In the genomic region with DNA sequence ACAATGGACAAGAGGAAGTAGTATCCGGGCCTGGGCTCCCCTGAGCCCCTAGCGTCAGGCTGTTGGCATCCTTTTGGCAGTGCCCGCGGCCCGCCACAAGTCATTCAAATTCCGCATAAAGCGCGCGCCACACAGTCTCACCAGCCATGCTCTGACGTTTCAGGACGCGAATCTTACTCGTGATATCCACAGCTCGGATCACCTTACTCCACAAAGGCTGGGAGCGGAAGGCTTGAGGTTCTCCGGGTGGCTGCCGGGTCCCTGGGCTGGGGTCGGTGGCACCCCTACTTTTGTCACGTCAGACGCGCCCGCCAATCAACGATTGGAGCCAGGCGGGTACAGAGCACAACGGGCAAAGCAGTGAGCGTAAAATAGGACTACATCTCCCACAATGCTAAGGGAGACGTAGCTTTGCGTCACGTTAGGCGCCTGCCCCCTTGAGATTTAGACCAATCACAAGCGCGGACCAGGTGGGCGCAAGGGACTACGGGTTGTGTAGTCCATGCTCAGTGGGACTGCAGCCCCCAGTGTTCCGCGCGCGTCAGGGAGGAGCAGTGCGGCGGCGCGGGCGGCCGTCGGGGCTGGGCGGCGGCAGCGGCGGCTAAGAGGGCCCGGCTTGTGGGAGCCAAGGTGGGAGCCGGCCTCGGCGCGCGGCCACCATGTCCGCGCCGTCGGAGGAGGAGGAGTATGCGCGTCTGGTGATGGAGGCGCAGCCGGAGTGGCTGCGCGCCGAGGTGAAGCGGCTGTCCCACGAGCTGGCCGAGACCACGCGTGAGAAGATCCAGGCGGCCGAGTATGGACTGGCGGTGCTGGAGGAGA, we compare ENCODE assay signal across 8 mouse cellular contexts. TPM values are rescaled to one million over a fixed set of nuclear protein-coding genes. Genes with fewer than 3 reads are reported as not detected.
A peak's percentile ranks its signal among the peaks of the same experiment; 100 is the strongest.
DNase-seq lines count a peak whose midpoint lies in the region; ATAC-seq lines count a peak whose summit lies in the region.

Gene Bicd2, plus strand, starts transcription at position 574 of the 819 bp plus-strand sequence.

- under 1% methylated on average over 72 of the region's 74 CpGs for WGBS in intestine, embryonic 14.5 days

- peak within 1 kb of the TSS; percentile 40; the same call in 1 of the 2 replicates for H3K27ac ChIP-seq in intestine, embryonic 14.5 days (ENCODE audit: low read depth)

- intact Hi-C loops in left cerebral cortex, postnatal 14 days (cut with DNase I) = loop anchor here (2.0 kb wide), 1 partner anchor 40 kb away; no protein-coding TSS in a partner anchor

- peak; percentile 100 for ATAC-seq in intestine, embryonic 14.5 days (replicated peaks; ENCODE audit: low FRiP score, low TSS enrichment, low read depth)

- peak within 1 kb of the TSS; percentile 83 for H3K9ac ChIP-seq in intestine, embryonic 14.5 days (ENCODE audit: low read length)

- H3K4me3 ChIP-seq in intestine, embryonic 14.5 days (ENCODE audit: low read depth, low read length) = peak within 1 kb of the TSS; percentile 84

- DNase-seq in adrenal gland, adult 18-20 months (ENCODE audit: low spot score in 2 of 2) = peak; percentile 88 to 89
- peak; percentile 99 for DNase-seq in embryo, embryonic 11 days
- peak; percentile 96 for DNase-seq in gastrocnemius, postnatal 25 days
- DNase-seq in intestine, embryonic 14.5 days (ENCODE audit: low spot score) = peak; percentile 97
- DNase-seq in left cerebral cortex, postnatal 14 days (ENCODE audit: low spot score in 2 of 2) = peak; percentile 96 to 98
- peak; percentile 98 for DNase-seq in mesoderm, embryonic 11.5 days (ENCODE audit: low read depth, low spot score)
- DNase-seq in right cerebral cortex, postnatal 36 days (ENCODE audit: low spot score in 2 of 2) = peak; percentile 96 to 97
- peak; percentile 96 for DNase-seq in yolk sac, embryonic 10.5 days (ENCODE audit: low spot score)

- no peaks in the 10 kb centered on the region for H3K9me3 ChIP-seq in intestine, embryonic 14.5 days (ENCODE audit: control insufficient read depth, low read length)

- peak within 1 kb of the TSS; percentile 87 for H3K4me2 ChIP-seq in intestine, embryonic 14.5 days (ENCODE audit: low read length)

- H3K27me3 ChIP-seq in intestine, embryonic 14.5 days (replicated peaks; ENCODE audit: control insufficient read depth, insufficient read depth, low read length) = no peaks in the 10 kb centered on the region

- no peaks in the 10 kb centered on the region for H3K36me3 ChIP-seq in intestine, embryonic 14.5 days (ENCODE audit: control insufficient read depth, insufficient read depth, low read length)

- peaks cover 21% of the 10 kb centered on the region for H3K4me1 ChIP-seq in intestine, embryonic 14.5 days (replicated peaks; ENCODE audit: control insufficient read depth, insufficient read depth, low read length)

RNA-seq across cellular contexts. Expression of gene Bicd2, which starts in this region (rescaled TPM):
- 10 to 100 TPM; 45.7 to 51.4 TPM for total RNA-seq in adrenal gland, adult 18-20 months (2021)
- total RNA-seq in gastrocnemius, postnatal 25 days (2021) = 10 to 100 TPM; 19.9 to 23.1 TPM
- 24.0 and 25.8 TPM in 2 replicates for polyA plus RNA-seq in intestine, embryonic 14.5 days (2014; fragmentation: Nextera tagmentation; extraction: Ambion mirVana)
- total RNA-seq in left cerebral cortex, postnatal 14 days (2021) = 10 to 100 TPM; 43.2 to 44.1 TPM

Comparison
In these comparisons a context has a peak if more than half of its experiments do, and no peak if none do; other contexts are left out.
1. Peak in every context shown above with its lines: DNase-seq, ATAC-seq, H3K4me3 ChIP-seq and H3K27ac ChIP-seq.